Mouse (Mus musculus): ENCODE measurements around the gene Idh3a. TPM values are rescaled to one million over a fixed set of nuclear protein-coding genes. Genes with fewer than 3 reads are reported as not detected.

Idh3a gene
- polyA plus RNA-seq, 2 experiments = 55.4 to 103 TPM

GRCm38 (mm10) chr9:54552409-54552808 is 33.7 kb upstream of the Idh3a start:
- WGBS = 23% methylated on average over 5 of the region's 5 CpGs
- Histone ChIP-seq H3K9me3 (ENCODE audit: control insufficient read depth, low read length) (no peaks in the 10 kb centered on the region), H3K9ac (ENCODE audit: low read depth, low read length, severe bottlenecking) (no peak overlapping the region), H3K4me3 (replicated peaks; ENCODE audit: low read length) (no peak overlapping the region), H3K27ac (replicated peaks; ENCODE audit: low read depth, low read length) (no peak overlapping the region), H3K27me3 (ENCODE audit: control insufficient read depth, insufficient read depth, low read length) (no peaks in the 10 kb centered on the region), H3K36me3 (ENCODE audit: control insufficient read depth, insufficient read depth, low read length) (no peaks in the 10 kb centered on the region), H3K4me1 (ENCODE audit: control insufficient read depth, insufficient read depth, low read length) (no peaks in the 10 kb centered on the region), H3K4me2 (replicated peaks; ENCODE audit: low read depth, low read length, severe bottlenecking) (no peak overlapping the region)
- DNase-seq (ENCODE audit: low spot score) (no peak), ATAC-seq (ENCODE audit: low FRiP score, low read depth) (no peak)
- TF ChIP-seq POLR2A (IDR thresholded peaks at IDR 0.05; ENCODE audit: borderline replicate concordance, extremely low read depth, insufficient read depth, insufficient read length) = no peak

- ATAC-seq (ENCODE audit: low FRiP score, low read depth) (no peak), DNase-seq (ENCODE audit: low spot score) (no peak)
- H3K27ac ChIP-seq (replicated peaks; ENCODE audit: low read depth, low read length) = no peak overlapping the region
- H3K4me1 ChIP-seq (ENCODE audit: control insufficient read depth, insufficient read depth, low read length) = no peaks in the 10 kb centered on the region; the same call in 1 of the 2 replicates
- no peak overlapping the region for H3K4me3 ChIP-seq (replicated peaks; ENCODE audit: low read length)
- 82% methylated on average over 2 of the region's 2 CpGs for WGBS
- H3K4me2 ChIP-seq (replicated peaks; ENCODE audit: low read depth, low read length, severe bottlenecking) = no peak overlapping the region
- H3K27me3 ChIP-seq (ENCODE audit: control insufficient read depth, insufficient read depth, low read length) = no peaks in the 10 kb centered on the region
- TF ChIP-seq POLR2A (IDR thresholded peaks at IDR 0.05; ENCODE audit: borderline replicate concordance, extremely low read depth, insufficient read depth, insufficient read length) = no peak
- H3K36me3 ChIP-seq (ENCODE audit: control insufficient read depth, insufficient read depth, low read length) = no peaks in the 10 kb centered on the region
- no peaks in the 10 kb centered on the region for H3K9me3 ChIP-seq (ENCODE audit: control insufficient read depth, low read length)
- H3K9ac ChIP-seq (ENCODE audit: low read depth, low read length, severe bottlenecking) = no peak overlapping the region
Observed at GRCm38 (mm10) chr9:54555044-54555443, 31.1 kb upstream of the Idh3a start.

- ATAC-seq (ENCODE audit: low FRiP score, low read depth) (no peak), DNase-seq (ENCODE audit: low spot score) (no peak)
- TF ChIP-seq POLR2A (IDR thresholded peaks at IDR 0.05; ENCODE audit: borderline replicate concordance, extremely low read depth, insufficient read depth, insufficient read length) = no peak
- 63% methylated on average over 8 of the region's 8 CpGs for WGBS
- no peaks in the 10 kb centered on the region for H3K27me3 ChIP-seq (ENCODE audit: control insufficient read depth, insufficient read depth, low read length)
- no peak overlapping the region for H3K9ac ChIP-seq (ENCODE audit: low read depth, low read length, severe bottlenecking)
- no peaks in the 10 kb centered on the region for H3K36me3 ChIP-seq (ENCODE audit: control insufficient read depth, insufficient read depth, low read length)
- no peaks in the 10 kb centered on the region for H3K9me3 ChIP-seq (ENCODE audit: control insufficient read depth, low read length)
- no peak overlapping the region for H3K4me2 ChIP-seq (replicated peaks; ENCODE audit: low read depth, low read length, severe bottlenecking)
- H3K4me3 ChIP-seq (replicated peaks; ENCODE audit: low read length) = no peak overlapping the region
- no peaks in the 10 kb centered on the region; the same call in 1 of the 2 replicates for H3K4me1 ChIP-seq (ENCODE audit: control insufficient read depth, insufficient read depth, low read length)
- no peak overlapping the region for H3K27ac ChIP-seq (replicated peaks; ENCODE audit: low read depth, low read length)
Observed at GRCm38 (mm10) chr9:54558731-54559130, 27.4 kb upstream of the Idh3a start.

- Histone ChIP-seq H3K4me2 (replicated peaks; ENCODE audit: low read depth, low read length, severe bottlenecking) (peak within 1 kb of the TSS; percentile 86), H3K9ac (ENCODE audit: low read depth, low read length, severe bottlenecking) (peak within 1 kb of the TSS; percentile 63), H3K4me3 (replicated peaks; ENCODE audit: low read length) (peak within 1 kb of the TSS; percentile 60), H3K4me1 (ENCODE audit: control insufficient read depth, insufficient read depth, low read length) (no peaks in the 10 kb centered on the region; the same call in 1 of the 2 replicates), H3K27ac (replicated peaks; ENCODE audit: low read depth, low read length) (no peak within 1 kb of the TSS), H3K9me3 (ENCODE audit: control insufficient read depth, low read length) (no peaks in the 10 kb centered on the region), H3K27me3 (ENCODE audit: control insufficient read depth, insufficient read depth, low read length) (no peaks in the 10 kb centered on the region), H3K36me3 (ENCODE audit: control insufficient read depth, insufficient read depth, low read length) (no peaks in the 10 kb centered on the region)
- ATAC-seq (ENCODE audit: low FRiP score, low read depth) (peak; percentile 92), DNase-seq (ENCODE audit: low spot score) (peak; percentile 90)
- 0 out of 2 replicates have a peak, but pooled peaks have one; percentile 14 for TF ChIP-seq POLR2A (IDR thresholded peaks at IDR 0.05; ENCODE audit: borderline replicate concordance, extremely low read depth, insufficient read depth, insufficient read length)
- WGBS = 2% methylated on average over 43 of the region's 54 CpGs
Observed at GRCm38 (mm10) chr9:54559771-54560471, 26.2 kb upstream of the Idh3a start, which contains the start of gene Cib2. Gene Cib2 (minus strand): TSS chr9:54560218.

- H3K27me3 ChIP-seq (ENCODE audit: control insufficient read depth, insufficient read depth, low read length) = no peaks in the 10 kb centered on the region
- WGBS = 87% methylated on average over 8 of the region's 8 CpGs
- H3K4me3 ChIP-seq (replicated peaks; ENCODE audit: low read length) = no peak overlapping the region
- H3K4me2 ChIP-seq (replicated peaks; ENCODE audit: low read depth, low read length, severe bottlenecking) = no peak overlapping the region
- no peak overlapping the region for H3K9ac ChIP-seq (ENCODE audit: low read depth, low read length, severe bottlenecking)
- ATAC-seq (ENCODE audit: low FRiP score, low read depth) (no peak), DNase-seq (ENCODE audit: low spot score) (no peak)
- no peaks in the 10 kb centered on the region; the same call in 1 of the 2 replicates for H3K4me1 ChIP-seq (ENCODE audit: control insufficient read depth, insufficient read depth, low read length)
- H3K27ac ChIP-seq (replicated peaks; ENCODE audit: low read depth, low read length) = no peak overlapping the region
- no peaks in the 10 kb centered on the region for H3K36me3 ChIP-seq (ENCODE audit: control insufficient read depth, insufficient read depth, low read length)
- TF ChIP-seq POLR2A (IDR thresholded peaks at IDR 0.05; ENCODE audit: borderline replicate concordance, extremely low read depth, insufficient read depth, insufficient read length) = no peak
- no peaks in the 10 kb centered on the region for H3K9me3 ChIP-seq (ENCODE audit: control insufficient read depth, low read length)
Observed at GRCm38 (mm10) chr9:54560831-54561601, 25.1 kb upstream of the Idh3a start.

All from limb, embryonic 14.5 days (tissue).